Mouse (Mus musculus) hindbrain, embryonic 14.5 days (tissue): ENCODE measurements at regions not wholly inside any gene's neighbourhood (a gene's known extent, or its start where the extent isn't known, plus 50 kb on each side); places are given as distances from the start of the nearest gene placed in this dataset.
A peak's percentile ranks its signal among the peaks of the same experiment; 100 is the strongest.

Source experiments
- ATAC-seq: fragments of 200-750 bp; cut with Nextera tagmentation; 2 replicates; pipeline ENCODE4 v1.8.0; 2017; ENCODE audit warnings: moderate number of reproducible peaks, mild to moderate bottlenecking, moderate TSS enrichment, moderate library complexity; ENCODE audit not compliant: low FRiP score
- DNase-seq: peaks from one replicate; pipeline ENCODE4 v3.0.0-alpha.2; 2015; ENCODE audit warnings: low spot score
- H3K27ac ChIP-seq: fragments of 300-500 bp; sonication (generic); 2 replicates; pipeline ENCODE4 v1.5.1; 2014; ENCODE audit warnings: mild to moderate bottlenecking, moderate library complexity
- H3K27me3 ChIP-seq: fragments of 300-500 bp; sonication (generic); 2 replicates; pipeline ENCODE4 v1.6.1; 2014; ENCODE audit warnings: mild to moderate bottlenecking, low read length, mixed read lengths; ENCODE audit not compliant: control insufficient read depth, insufficient read depth
- H3K36me3 ChIP-seq: fragments of 300-500 bp; sonication (generic); replicated peaks from 2 replicates; pipeline ENCODE4 v1.6.1; 2014; ENCODE audit not compliant: control insufficient read depth, insufficient read depth
- H3K4me1 ChIP-seq: fragments of 300-500 bp; sonication (generic); replicated peaks from 2 replicates; pipeline ENCODE4 v1.6.1; 2014; ENCODE audit warnings: antibody characterized with exemption, low read length, mixed read lengths; ENCODE audit not compliant: control insufficient read depth, insufficient read depth
- H3K4me2 ChIP-seq: fragments of 300-500 bp; sonication (generic); replicated peaks from 2 replicates; pipeline ENCODE4 v1.6.1; 2014; ENCODE audit warnings: mild to moderate bottlenecking, moderate library complexity
- H3K4me3 ChIP-seq: fragments of 300-500 bp; sonication (generic); replicated peaks from 2 replicates; pipeline ENCODE4 v1.5.1; 2014; ENCODE audit warnings: mild to moderate bottlenecking, low read length
- H3K9ac ChIP-seq: fragments of 300-500 bp; sonication (generic); 2 replicates; pipeline ENCODE4 v1.6.1; 2014
- H3K9me3 ChIP-seq: fragments of 300-500 bp; sonication (generic); 2 replicates; pipeline ENCODE4 v1.6.1; 2016; ENCODE audit warnings: low read length; ENCODE audit not compliant: control insufficient read depth
- WGBS: fragments of 180-500 bp; shearing (Covaris S2); extraction: QIAGEN DNeasy Blood & Tissue Kit; methylation state at CpG from one replicate; pipeline ENCODE4 v1.1.7; 2014; 5-methylcytosine and 5-hydroxymethylcytosine counted together

GRCm38 (mm10) chr10:117934797-117935196, 89.0 kb upstream of the Rap1b start:
- no peaks in the 10 kb centered on the region for H3K4me1 ChIP-seq
- WGBS: 87% methylated on average over 9 of the region's 9 CpGs

GRCm38 (mm10) chr10:117938717-117939116, 92.9 kb upstream of the Rap1b start:
- DNase-seq (no peak), ATAC-seq (no peak)
- WGBS: 64% methylated on average over 8 of the region's 8 CpGs
- H3K4me2 ChIP-seq: no peak overlapping the region
- H3K27ac ChIP-seq: no peak overlapping the region
- peaks cover 10% of the 10 kb centered on the region for H3K4me1 ChIP-seq
- H3K4me3 ChIP-seq: no peak overlapping the region
- H3K36me3 ChIP-seq: no peaks in the 10 kb centered on the region
- H3K27me3 ChIP-seq: no peaks in the 10 kb centered on the region
- H3K9ac ChIP-seq: no peak overlapping the region
- H3K9me3 ChIP-seq: no peaks in the 10 kb centered on the region

More at GRCm38 (mm10) chr10:117934797-117935196, 89.0 kb upstream of the Rap1b start:
- Histone ChIP-seq H3K27me3 (no peaks in the 10 kb centered on the region), H3K4me3 (no peak overlapping the region), H3K4me2 (no peak overlapping the region), H3K27ac (no peak overlapping the region), H3K36me3 (no peaks in the 10 kb centered on the region), H3K9ac (no peak overlapping the region), H3K9me3 (no peaks in the 10 kb centered on the region)
- no peak for ATAC-seq
- DNase-seq: no peak

- DNase-seq (no peak), ATAC-seq (no peak)
- no peak overlapping the region for H3K4me2 ChIP-seq
- H3K27ac ChIP-seq: peak overlapping the region; percentile 65
- no peaks in the 10 kb centered on the region for H3K9me3 ChIP-seq
- H3K36me3 ChIP-seq: no peaks in the 10 kb centered on the region
- H3K4me3 ChIP-seq: no peak overlapping the region
- no peaks in the 10 kb centered on the region for H3K27me3 ChIP-seq
- peak overlapping the region; percentile 24; the same call in 1 of the 2 replicates for H3K9ac ChIP-seq
- H3K4me1 ChIP-seq: peaks cover 10% of the 10 kb centered on the region
- 65% methylated on average over 10 of the region's 10 CpGs for WGBS
Measured at GRCm38 (mm10) chr10:117940441-117941265, 94.8 kb upstream of the Rap1b start.

- Histone ChIP-seq H3K9me3 (no peaks in the 10 kb centered on the region), H3K4me1 (peaks cover 10% of the 10 kb centered on the region), H3K36me3 (no peaks in the 10 kb centered on the region), H3K4me2 (no peak overlapping the region), H3K4me3 (no peak overlapping the region), H3K9ac (peak overlapping the region; percentile 24; the same call in 1 of the 2 replicates), H3K27me3 (no peaks in the 10 kb centered on the region), H3K27ac (peak overlapping the region; percentile 65)
- WGBS: 54% methylated on average over 3 of the region's 3 CpGs
- DNase-seq: no peak
- no peak for ATAC-seq
Measured at GRCm38 (mm10) chr10:117941266-117941651, 95.4 kb upstream of the Rap1b start.

- Histone ChIP-seq H3K36me3 (no peaks in the 10 kb centered on the region), H3K9me3 (no peaks in the 10 kb centered on the region), H3K27me3 (no peaks in the 10 kb centered on the region), H3K27ac (no peak overlapping the region), H3K9ac (no peak overlapping the region), H3K4me1 (peaks cover 10% of the 10 kb centered on the region), H3K4me2 (no peak overlapping the region), H3K4me3 (no peak overlapping the region)
- DNase-seq (no peak), ATAC-seq (no peak)
- WGBS: 86% methylated on average over 6 of the region's 6 CpGs
Measured at GRCm38 (mm10) chr10:117943702-117944307, 98.0 kb upstream of the Rap1b start.

GRCm38 (mm10) chr10:117947191-117947590, 101.4 kb upstream of the Rap1b start:
- H3K27me3 ChIP-seq: no peaks in the 10 kb centered on the region
- no peaks in the 10 kb centered on the region for H3K9me3 ChIP-seq
- H3K4me2 ChIP-seq: no peak overlapping the region
- H3K4me3 ChIP-seq: no peak overlapping the region
- no peak overlapping the region for H3K9ac ChIP-seq
- ATAC-seq (no peak), DNase-seq (no peak)
- no peaks in the 10 kb centered on the region for H3K4me1 ChIP-seq
- no peaks in the 10 kb centered on the region for H3K36me3 ChIP-seq
- no peak overlapping the region for H3K27ac ChIP-seq
- WGBS: 75% methylated on average over 13 of the region's 13 CpGs

GRCm38 (mm10) chr10:117947911-117948310, 102.1 kb upstream of the Rap1b start:
- no peaks in the 10 kb centered on the region for H3K36me3 ChIP-seq
- H3K27me3 ChIP-seq: no peaks in the 10 kb centered on the region
- no peak overlapping the region for H3K4me2 ChIP-seq
- DNase-seq (no peak), ATAC-seq (no peak)
- H3K9ac ChIP-seq: no peak overlapping the region
- no peaks in the 10 kb centered on the region for H3K4me1 ChIP-seq
- no peaks in the 10 kb centered on the region for H3K9me3 ChIP-seq
- no peak overlapping the region for H3K4me3 ChIP-seq
- WGBS: 91% methylated on average over 7 of the region's 7 CpGs
- H3K27ac ChIP-seq: no peak overlapping the region

GRCm38 (mm10) chr10:117952116-117953025, 106.5 kb upstream of the Rap1b start:
- no peaks in the 10 kb centered on the region for H3K27me3 ChIP-seq
- H3K36me3 ChIP-seq: no peaks in the 10 kb centered on the region
- H3K27ac ChIP-seq: no peak overlapping the region
- no peak overlapping the region for H3K9ac ChIP-seq
- no peaks in the 10 kb centered on the region for H3K4me1 ChIP-seq
- 84% methylated on average over 26 of the region's 26 CpGs for WGBS
- H3K4me3 ChIP-seq: no peak overlapping the region
- ATAC-seq (no peak), DNase-seq (no peak)
- H3K4me2 ChIP-seq: no peak overlapping the region
- no peaks in the 10 kb centered on the region for H3K9me3 ChIP-seq
